Mouse (Mus musculus): Measurements from ENCODE around the gene Vps8.

Gene Vps8

GRCm38 (mm10) chr16:21542559-21542958 lies 119.6 kb downstream of the Vps8 start:
- DNase-seq (ENCODE audit: low read depth in 1 of 2, low spot score in 2 of 2): no peak

- no peak for DNase-seq (ENCODE audit: low read depth in 1 of 2, low spot score in 2 of 2)
Measured at GRCm38 (mm10) chr16:21547446-21547845, 124.5 kb downstream of the Vps8 start.

- DNase-seq (ENCODE audit: low read depth in 1 of 2, low spot score in 2 of 2): no peak
Measured at GRCm38 (mm10) chr16:21549751-21550150, 126.8 kb downstream of the Vps8 start.

- DNase-seq (ENCODE audit: low read depth in 1 of 2, low spot score in 2 of 2): no peak
Measured at GRCm38 (mm10) chr16:21550453-21550852, 127.5 kb downstream of the Vps8 start.

GRCm38 (mm10) chr16:21553506-21553905 lies 130.6 kb downstream of the Vps8 start:
- DNase-seq (ENCODE audit: low read depth in 1 of 2, low spot score in 2 of 2): no peak

DNA sequence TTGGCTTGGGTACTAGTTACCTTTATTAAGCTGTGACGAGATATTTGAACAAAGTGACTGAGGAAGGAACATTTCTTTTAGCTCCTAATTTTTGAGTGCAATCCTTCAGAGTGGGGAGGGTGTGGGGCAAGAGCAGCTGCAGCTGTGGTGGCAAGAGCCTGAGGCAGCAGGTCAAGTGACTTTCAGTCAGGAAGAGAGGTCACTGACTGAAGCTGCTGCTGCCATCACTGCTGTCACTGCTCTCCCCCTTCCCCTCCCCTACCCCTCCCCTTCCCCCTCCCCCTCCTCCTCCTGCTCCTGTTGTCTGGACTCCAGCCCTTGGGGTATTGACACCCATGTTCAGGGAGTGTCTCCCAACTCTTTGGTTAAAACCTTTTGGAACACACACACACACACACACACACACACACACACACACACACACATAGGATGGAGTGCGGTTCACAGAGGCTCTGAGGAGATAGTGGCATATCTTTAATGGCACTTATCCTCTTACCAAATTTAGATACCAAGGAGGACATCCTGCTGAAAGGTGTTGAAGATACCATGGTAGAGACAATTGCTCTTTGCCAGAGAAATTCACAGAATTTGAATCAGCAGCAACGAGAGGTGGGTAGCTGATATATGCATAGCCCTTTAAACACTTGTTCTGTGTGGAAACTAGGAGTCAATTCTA lies 139.8 kb downstream of the Vps8 start:
- no peak for DNase-seq (ENCODE audit: low read depth in 1 of 2, low spot score in 2 of 2)

- no peak for DNase-seq (ENCODE audit: low read depth in 1 of 2, low spot score in 2 of 2)
Measured at GRCm38 (mm10) chr16:21563322-21563721, 140.4 kb downstream of the Vps8 start.

GRCm38 (mm10) chr16:21567093-21567492 lies 144.2 kb downstream of the Vps8 start:
- DNase-seq (ENCODE audit: low read depth in 1 of 2, low spot score in 2 of 2): no peak

GRCm38 (mm10) chr16:21569952-21570351 lies 147.0 kb downstream of the Vps8 start:
- DNase-seq (ENCODE audit: low read depth in 1 of 2, low spot score in 2 of 2): no peak

DNA sequence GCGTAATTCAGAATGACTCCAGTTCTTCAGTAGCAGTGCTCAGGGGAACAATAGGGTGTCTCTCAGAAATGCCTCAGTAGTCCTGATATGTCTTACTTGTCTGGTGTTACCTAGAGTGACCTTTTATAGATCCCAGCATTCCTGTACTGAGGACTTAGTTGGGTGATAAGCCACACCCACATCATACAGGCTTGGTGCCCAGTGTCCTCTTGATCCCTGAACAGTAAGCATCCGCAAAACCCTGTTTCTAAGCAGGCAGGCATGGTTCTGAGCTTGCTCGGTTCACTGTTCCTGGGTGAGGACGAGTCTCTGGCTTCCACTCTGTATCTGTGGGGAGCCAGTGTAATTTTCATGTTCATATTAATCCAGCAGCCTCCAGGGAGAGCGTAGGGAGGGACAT lies 147.9 kb downstream of the Vps8 start:
- DNase-seq (ENCODE audit: low read depth in 1 of 2, low spot score in 2 of 2): no peak

- DNase-seq (ENCODE audit: low read depth in 1 of 2, low spot score in 2 of 2): no peak
Measured at GRCm38 (mm10) chr16:21576000-21576420, 153.1 kb downstream of the Vps8 start.

GRCm38 (mm10) chr16:21589110-21589509 lies 166.2 kb downstream of the Vps8 start:
- DNase-seq (ENCODE audit: low read depth in 1 of 2, low spot score in 2 of 2): no peak

GRCm38 (mm10) chr16:21590806-21591205 lies 167.9 kb downstream of the Vps8 start:
- DNase-seq (ENCODE audit: low read depth in 1 of 2, low spot score in 2 of 2): no peak

DNA sequence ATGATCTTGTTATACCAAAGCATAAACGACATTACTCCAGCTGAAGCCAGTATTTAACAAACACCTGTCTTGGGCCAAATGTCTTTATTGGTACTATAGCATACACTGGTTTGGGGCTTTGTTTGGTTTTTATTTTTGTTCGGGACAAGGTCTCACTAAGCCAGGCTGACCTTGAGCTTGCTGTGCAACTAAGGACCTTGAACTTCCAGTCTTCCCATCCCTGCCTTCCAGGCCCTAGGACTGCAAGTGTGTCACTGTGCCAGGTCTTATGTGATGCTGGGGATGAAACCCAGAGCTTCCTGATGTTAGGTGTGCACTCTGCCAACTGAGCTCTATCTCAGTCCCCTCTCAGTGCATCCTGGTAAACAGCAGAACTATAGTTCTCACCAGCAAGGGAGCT lies 168.6 kb downstream of the Vps8 start:
- DNase-seq (ENCODE audit: low read depth in 1 of 2, low spot score in 2 of 2): no peak

GRCm38 (mm10) chr16:21595539-21595938 lies 172.6 kb downstream of the Vps8 start:
- no peak for DNase-seq (ENCODE audit: low read depth in 1 of 2, low spot score in 2 of 2)

DNA sequence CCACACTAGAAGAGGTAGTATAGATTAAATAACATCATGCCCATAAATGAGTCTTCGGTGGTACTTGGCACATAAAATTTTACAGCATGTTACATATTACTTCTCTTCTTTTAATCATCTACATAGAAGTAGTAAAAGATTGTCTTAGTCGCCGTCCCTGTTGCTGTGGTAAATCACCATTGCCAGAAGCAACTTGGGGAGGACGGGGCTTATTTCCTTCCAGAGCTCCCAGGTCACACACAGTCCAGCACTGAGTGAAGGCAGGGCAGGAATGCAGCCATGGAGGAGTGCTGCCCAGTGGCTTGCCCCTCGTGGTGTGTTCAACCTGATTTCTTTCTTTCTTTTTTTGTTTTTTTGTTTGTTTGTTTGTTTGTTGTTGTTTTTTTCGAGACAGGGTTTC lies 181.4 kb downstream of the Vps8 start:
- no peak for DNase-seq (ENCODE audit: low read depth in 1 of 2, low spot score in 2 of 2)

DNA sequence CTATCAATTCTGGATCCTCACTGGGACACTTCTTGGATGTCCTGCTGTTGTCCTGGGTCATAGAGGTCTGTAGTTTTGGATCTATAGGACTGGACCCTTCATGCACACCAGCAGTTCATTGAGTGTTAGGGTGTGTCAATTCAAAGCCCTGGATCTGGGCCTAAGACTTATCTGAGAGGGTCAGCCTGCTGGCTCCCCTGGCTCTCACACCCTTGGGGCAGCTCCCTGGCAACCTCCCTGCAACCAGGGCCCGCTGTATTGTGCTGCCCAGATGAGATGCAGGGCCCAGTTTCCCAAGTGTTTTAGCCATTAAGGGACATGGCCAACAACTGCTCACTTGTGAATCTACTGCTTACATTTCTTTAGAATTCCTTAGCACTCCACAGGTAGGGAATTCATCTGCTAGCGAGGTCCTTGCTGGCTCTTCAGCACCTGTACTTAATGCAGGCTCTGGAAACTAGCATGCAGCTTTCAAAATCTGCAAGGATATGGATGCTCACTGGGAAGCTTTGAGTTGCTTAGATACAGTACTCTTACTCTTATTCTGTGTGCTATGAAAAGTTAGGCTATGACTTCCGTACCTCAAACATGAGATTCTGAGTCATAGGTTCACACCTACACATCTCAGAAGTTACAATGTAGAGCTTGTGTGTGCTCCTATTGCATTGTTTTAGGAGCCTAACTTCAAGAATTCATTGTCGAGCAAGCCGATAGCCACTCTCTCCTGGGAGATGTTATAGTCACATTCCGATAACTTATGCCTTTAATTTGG lies 183.5 kb downstream of the Vps8 start:
- no peak for DNase-seq (ENCODE audit: low read depth in 1 of 2, low spot score in 2 of 2)

DNA sequence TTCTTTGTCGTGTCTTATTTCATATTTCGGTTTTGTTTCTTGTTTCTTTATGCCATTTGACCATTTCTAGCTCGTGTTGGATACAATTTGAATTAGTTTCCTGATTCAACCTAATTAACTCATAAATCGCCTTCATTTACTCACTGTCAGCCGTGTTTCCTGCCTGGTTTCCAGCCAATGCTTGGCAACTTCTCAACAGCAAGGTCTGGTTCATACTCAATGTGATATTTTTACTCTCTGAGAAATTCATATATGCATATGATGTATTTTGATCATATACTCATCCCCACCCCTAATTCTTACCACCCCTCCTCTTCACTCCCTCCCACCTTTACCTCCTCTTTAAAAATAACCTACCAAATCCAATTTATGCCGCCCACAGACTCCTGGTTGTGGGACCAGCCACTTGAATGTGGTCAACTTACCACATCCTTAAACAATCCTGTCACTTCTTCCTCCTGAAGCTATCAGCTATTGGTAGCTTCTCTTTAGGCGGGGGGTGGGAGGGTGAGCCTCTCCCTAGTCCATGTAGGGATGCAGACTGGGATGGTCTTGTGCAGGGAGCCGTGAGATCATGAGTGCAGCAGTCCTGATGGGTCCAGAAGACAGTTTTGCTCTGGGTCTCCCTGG lies 184.2 kb downstream of the Vps8 start:
- DNase-seq (ENCODE audit: low read depth in 1 of 2, low spot score in 2 of 2): no peak

GRCm38 (mm10) chr16:21607651-21608040 lies 184.7 kb downstream of the Vps8 start:
- no peak for DNase-seq (ENCODE audit: low read depth in 1 of 2, low spot score in 2 of 2)

DNA sequence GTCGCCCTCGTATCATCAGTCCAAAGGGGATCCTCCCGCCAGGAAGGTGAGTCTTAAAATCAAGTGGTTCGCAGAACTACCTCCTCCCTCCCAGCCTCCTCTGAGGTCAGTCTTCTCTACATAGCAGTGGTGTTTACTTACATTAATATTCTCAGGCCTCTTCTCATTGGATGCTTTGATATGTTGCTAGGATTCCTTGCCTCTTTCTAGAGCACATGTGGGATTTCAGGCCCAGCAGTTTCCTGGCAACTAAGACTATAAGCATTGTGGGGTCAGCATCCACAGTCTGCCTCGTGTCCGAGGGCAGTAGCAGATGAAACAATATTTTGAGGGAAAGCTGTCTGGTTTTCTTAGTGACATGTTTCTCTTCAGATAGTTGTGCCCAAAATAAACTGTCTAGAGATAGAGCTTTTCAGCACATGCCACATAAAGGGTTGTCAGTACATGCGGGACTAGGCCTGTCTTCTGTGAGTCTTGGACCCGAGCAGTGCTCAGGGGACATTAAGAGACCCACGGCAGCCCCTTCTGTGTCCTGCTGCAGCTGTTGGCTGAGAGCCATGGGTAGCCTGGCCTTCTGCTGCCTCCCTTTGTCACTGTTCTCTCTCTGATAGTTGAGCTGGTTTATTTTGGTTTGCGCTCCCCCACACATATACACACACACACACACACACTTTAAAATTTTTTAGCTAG lies 185.4 kb downstream of the Vps8 start:
- DNase-seq (ENCODE audit: low read depth in 1 of 2, low spot score in 2 of 2): no peak

- DNase-seq (ENCODE audit: low read depth in 1 of 2, low spot score in 2 of 2): no peak
Measured at GRCm38 (mm10) chr16:21610473-21610872, 187.6 kb downstream of the Vps8 start.

GRCm38 (mm10) chr16:21615802-21616201 lies 192.9 kb downstream of the Vps8 start:
- DNase-seq (ENCODE audit: low read depth in 1 of 2, low spot score in 2 of 2): no peak

Data from monocyte, adult 2 months (primary cell).